Mouse (Mus musculus): ENCODE data around the gene Arhgef12.

- TF ChIP-seq CTCF (IDR thresholded peaks at IDR 0.05; ENCODE audit: borderline replicate concordance, insufficient read depth, low read length) (no peak), POLR2A (IDR thresholded peaks at IDR 0.05; ENCODE audit: low read depth, low read length) (no peak)
These were observed 10.7 kb downstream of the Arhgef12 start for GRCm38 (mm10) chr9:43096337-43096736.
